Mouse (Mus musculus): ENCODE data around the gene Dnase1l3. TPM values are rescaled to one million over a fixed set of nuclear protein-coding genes. Genes with fewer than 3 reads are reported as not detected.

The Dnase1l3 gene
- polyA plus RNA-seq, 1 experiment from 2014 or later, result 0.18 TPM

DNA sequence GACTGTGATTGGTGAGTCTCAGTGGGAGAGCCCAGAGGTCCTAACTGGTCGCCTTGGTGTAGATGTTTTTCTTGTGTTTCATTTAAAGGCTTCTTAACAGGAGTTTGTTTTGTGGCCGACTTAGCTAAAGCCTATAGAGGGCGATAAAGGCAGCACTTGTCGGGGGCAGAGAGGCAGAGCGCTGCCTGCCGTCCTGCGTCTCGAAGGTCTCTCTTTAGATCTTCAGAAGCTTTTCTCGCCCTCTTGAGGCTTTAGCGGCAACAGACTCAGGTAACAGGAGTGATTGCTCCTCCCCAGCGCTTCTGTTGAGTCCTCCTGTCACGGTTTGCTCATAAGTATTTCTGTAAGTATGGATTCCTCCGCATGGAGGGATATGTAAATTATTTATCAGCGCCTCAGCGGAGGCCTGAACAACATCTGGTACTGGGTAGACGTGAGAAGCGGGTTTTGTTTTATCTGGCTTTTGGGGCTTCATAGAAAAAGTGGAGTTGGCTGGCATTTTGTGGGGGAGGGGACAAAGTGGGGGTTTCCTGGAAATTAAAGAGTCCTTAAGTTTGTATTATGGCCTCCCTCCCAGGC is 57.2 kb downstream of the Dnase1l3 start:
- no peak overlapping the region for H3K9ac ChIP-seq (ENCODE audit: low read length)
- H3K4me1 ChIP-seq (replicated peaks; ENCODE audit: control insufficient read depth, insufficient read depth, low read length), result no peaks in the 10 kb centered on the region
- H3K27ac ChIP-seq (ENCODE audit: low read length), result no peak overlapping the region
- H3K36me3 ChIP-seq (ENCODE audit: control insufficient read depth, insufficient read depth, low read length), result no peaks in the 10 kb centered on the region; the same call in 1 of the 2 replicates
- H3K4me3 ChIP-seq (ENCODE audit: low read length), result no peak overlapping the region
- 28% methylated on average over 17 of the region's 17 CpGs for WGBS
- H3K27me3 ChIP-seq (ENCODE audit: control insufficient read depth, insufficient read depth, low read depth, low read length), result no peaks in the 10 kb centered on the region
- no peak overlapping the region for H3K4me2 ChIP-seq (ENCODE audit: low read depth, low read length)
- peak; percentile 66; the same call in 1 of the 2 replicates for ATAC-seq (ENCODE audit: low read depth)
- H3K9me3 ChIP-seq (ENCODE audit: control insufficient read depth, low read length), result no peaks in the 10 kb centered on the region

DNA sequence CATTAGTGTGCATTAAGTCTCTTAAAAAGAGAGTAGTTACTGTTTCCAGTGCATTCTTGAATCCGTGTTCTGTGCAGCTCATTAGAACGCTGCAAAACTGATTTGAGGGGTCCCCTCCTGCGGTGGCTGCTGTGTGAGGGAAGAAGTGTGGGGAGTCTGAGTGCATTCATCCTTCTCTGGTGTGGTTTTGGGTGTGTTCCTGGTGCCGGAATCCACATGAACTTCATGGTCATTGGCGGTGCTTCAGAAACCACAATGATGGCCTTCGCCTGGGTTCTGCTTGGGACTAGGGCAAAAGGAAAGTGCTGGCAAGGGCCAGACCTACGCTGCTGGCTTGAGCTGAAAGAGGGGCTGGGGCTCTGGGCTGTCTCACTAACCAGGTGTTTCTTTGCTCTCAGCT is 60.2 kb downstream of the Dnase1l3 start:
- H3K9ac ChIP-seq (ENCODE audit: low read length), result no peak overlapping the region
- no peaks in the 10 kb centered on the region for H3K4me1 ChIP-seq (replicated peaks; ENCODE audit: control insufficient read depth, insufficient read depth, low read length)
- WGBS, result 92% methylated on average over 7 of the region's 7 CpGs
- ATAC-seq (ENCODE audit: low read depth), result no peak
- no peak overlapping the region for H3K27ac ChIP-seq (ENCODE audit: low read length)
- H3K27me3 ChIP-seq (ENCODE audit: control insufficient read depth, insufficient read depth, low read depth, low read length), result no peaks in the 10 kb centered on the region
- H3K4me2 ChIP-seq (ENCODE audit: low read depth, low read length), result no peak overlapping the region
- no peaks in the 10 kb centered on the region for H3K9me3 ChIP-seq (ENCODE audit: control insufficient read depth, low read length)
- H3K4me3 ChIP-seq (ENCODE audit: low read length), result no peak overlapping the region
- peaks cover 3% of the 10 kb centered on the region; the same call in 1 of the 2 replicates for H3K36me3 ChIP-seq (ENCODE audit: control insufficient read depth, insufficient read depth, low read length)

DNA sequence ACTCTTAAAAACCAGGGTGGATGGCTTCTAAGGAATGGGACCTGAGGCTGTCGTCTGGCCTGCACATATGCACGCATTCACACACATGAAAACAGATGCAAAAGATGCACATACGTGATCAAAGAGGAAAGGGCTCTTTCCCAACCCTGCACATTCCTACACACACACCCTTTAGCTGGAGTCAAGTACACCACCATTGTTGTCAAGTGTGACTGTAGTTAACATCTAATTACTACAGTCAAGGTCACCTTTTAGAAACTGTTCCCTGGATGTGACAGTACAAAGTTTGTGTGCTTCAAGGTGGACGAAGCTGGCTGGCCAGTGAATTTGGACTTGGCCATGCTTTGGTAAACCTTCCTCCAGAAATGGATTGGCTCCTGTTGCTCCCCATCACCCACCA is 62.2 kb downstream of the Dnase1l3 start:
- no peak overlapping the region for H3K4me3 ChIP-seq (ENCODE audit: low read length)

DNA sequence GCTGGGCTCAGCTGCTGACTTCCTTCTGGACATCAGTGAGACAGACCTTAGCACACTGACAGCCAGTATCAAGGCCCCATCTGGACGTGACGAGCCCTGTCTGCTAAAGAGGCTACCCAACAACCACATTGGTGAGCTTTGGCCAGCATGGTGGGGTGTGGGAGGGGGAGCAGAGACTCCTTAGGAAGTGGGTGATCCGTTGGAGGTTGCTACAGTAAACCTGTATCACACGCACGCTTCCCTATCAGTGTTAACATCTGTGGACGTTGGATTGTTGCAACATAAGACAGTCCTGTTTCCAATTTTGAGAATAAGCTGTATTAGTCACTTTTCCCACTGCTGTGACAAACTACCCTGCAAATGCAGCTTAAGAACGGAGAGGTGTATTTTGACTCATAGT is 65.3 kb downstream of the Dnase1l3 start:
- no peaks in the 10 kb centered on the region for H3K4me1 ChIP-seq (replicated peaks; ENCODE audit: control insufficient read depth, insufficient read depth, low read length)
- H3K9me3 ChIP-seq (ENCODE audit: control insufficient read depth, low read length), result no peaks in the 10 kb centered on the region
- H3K9ac ChIP-seq (ENCODE audit: low read length), result no peak overlapping the region
- no peak overlapping the region for H3K4me3 ChIP-seq (ENCODE audit: low read length)
- 82% methylated on average over 7 of the region's 7 CpGs for WGBS
- ATAC-seq (ENCODE audit: low read depth), result no peak
- no peak overlapping the region for H3K4me2 ChIP-seq (ENCODE audit: low read depth, low read length)
- no peaks in the 10 kb centered on the region for H3K27me3 ChIP-seq (ENCODE audit: control insufficient read depth, insufficient read depth, low read depth, low read length)
- H3K36me3 ChIP-seq (ENCODE audit: control insufficient read depth, insufficient read depth, low read length), result peaks cover 6% of the 10 kb centered on the region
- H3K27ac ChIP-seq (ENCODE audit: low read length), result no peak overlapping the region

More for the DNA sequence above, 62.2 kb downstream of the Dnase1l3 start:
- WGBS, result 94% methylated on average over 4 of the region's 4 CpGs
- peaks cover 3% of the 10 kb centered on the region; the same call in 1 of the 2 replicates for H3K36me3 ChIP-seq (ENCODE audit: control insufficient read depth, insufficient read depth, low read length)
- ATAC-seq (ENCODE audit: low read depth), result no peak
- no peak overlapping the region for H3K27ac ChIP-seq (ENCODE audit: low read length)
- H3K4me1 ChIP-seq (replicated peaks; ENCODE audit: control insufficient read depth, insufficient read depth, low read length), result no peaks in the 10 kb centered on the region
- no peak overlapping the region for H3K4me2 ChIP-seq (ENCODE audit: low read depth, low read length)
- H3K27me3 ChIP-seq (ENCODE audit: control insufficient read depth, insufficient read depth, low read depth, low read length), result no peaks in the 10 kb centered on the region
- H3K9me3 ChIP-seq (ENCODE audit: control insufficient read depth, low read length), result no peaks in the 10 kb centered on the region
- no peak overlapping the region for H3K9ac ChIP-seq (ENCODE audit: low read length)

DNA sequence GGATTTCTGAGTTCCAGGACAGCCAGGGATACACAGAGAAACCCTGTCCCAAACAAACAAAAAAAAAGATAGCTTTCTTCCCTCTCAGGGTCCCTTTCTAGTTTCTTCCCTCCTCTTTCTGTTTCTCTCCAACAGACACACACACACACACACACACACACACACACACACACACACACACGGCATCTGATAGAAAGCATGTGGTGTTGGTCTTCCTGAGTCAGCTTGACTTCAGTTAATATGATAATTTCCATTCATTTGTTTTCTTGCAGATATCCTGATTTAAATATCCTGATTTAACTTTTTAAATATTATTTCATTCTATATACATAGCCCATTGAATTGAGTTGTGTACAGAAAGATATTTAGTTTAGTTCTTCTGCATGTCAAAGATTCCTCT is 66.0 kb downstream of the Dnase1l3 start:
- H3K36me3 ChIP-seq (ENCODE audit: control insufficient read depth, insufficient read depth, low read length), result peaks cover 6% of the 10 kb centered on the region
- no peaks in the 10 kb centered on the region for H3K4me1 ChIP-seq (replicated peaks; ENCODE audit: control insufficient read depth, insufficient read depth, low read length)
- H3K4me2 ChIP-seq (ENCODE audit: low read depth, low read length), result no peak overlapping the region
- no peaks in the 10 kb centered on the region for H3K9me3 ChIP-seq (ENCODE audit: control insufficient read depth, low read length)
- no peaks in the 10 kb centered on the region for H3K27me3 ChIP-seq (ENCODE audit: control insufficient read depth, insufficient read depth, low read depth, low read length)
- no peak overlapping the region for H3K9ac ChIP-seq (ENCODE audit: low read length)
- H3K4me3 ChIP-seq (ENCODE audit: low read length), result no peak overlapping the region
- no peak for ATAC-seq (ENCODE audit: low read depth)
- no peak overlapping the region for H3K27ac ChIP-seq (ENCODE audit: low read length)
- 68% methylated on average over 1 of the region's 1 CpGs for WGBS

DNA sequence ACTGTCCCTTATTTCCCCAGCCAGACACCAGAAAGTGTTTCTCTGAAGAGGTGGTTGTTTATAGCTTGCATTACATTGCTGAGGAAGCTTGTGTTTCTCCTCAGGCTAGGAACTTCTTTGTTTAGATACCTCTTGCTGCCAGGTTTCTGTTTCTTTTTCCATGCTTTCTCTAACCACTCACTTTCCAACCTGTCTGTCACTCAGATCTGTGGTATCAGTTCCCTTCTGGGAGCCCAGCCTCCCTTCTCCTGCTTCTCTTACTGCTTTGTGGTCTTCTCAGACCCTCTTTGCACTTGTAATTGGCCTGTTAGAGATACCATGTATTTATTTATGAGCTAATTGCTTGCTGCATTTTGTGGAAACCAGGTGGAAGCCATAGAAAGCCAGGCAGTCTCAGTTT is 70.7 kb downstream of the Dnase1l3 start:
- no peak for ATAC-seq (ENCODE audit: low read depth)
- Histone ChIP-seq H3K4me2 (ENCODE audit: low read depth, low read length) (no peak overlapping the region), H3K36me3 (ENCODE audit: control insufficient read depth, insufficient read depth, low read length) (peaks cover 5% of the 10 kb centered on the region), H3K4me1 (replicated peaks; ENCODE audit: control insufficient read depth, insufficient read depth, low read length) (peaks cover 15% of the 10 kb centered on the region; the same call in 1 of the 2 replicates), H3K27me3 (ENCODE audit: control insufficient read depth, insufficient read depth, low read depth, low read length) (no peaks in the 10 kb centered on the region), H3K9me3 (ENCODE audit: control insufficient read depth, low read length) (no peaks in the 10 kb centered on the region), H3K9ac (ENCODE audit: low read length) (no peak overlapping the region), H3K4me3 (ENCODE audit: low read length) (no peak overlapping the region), H3K27ac (ENCODE audit: low read length) (no peak overlapping the region)

DNA sequence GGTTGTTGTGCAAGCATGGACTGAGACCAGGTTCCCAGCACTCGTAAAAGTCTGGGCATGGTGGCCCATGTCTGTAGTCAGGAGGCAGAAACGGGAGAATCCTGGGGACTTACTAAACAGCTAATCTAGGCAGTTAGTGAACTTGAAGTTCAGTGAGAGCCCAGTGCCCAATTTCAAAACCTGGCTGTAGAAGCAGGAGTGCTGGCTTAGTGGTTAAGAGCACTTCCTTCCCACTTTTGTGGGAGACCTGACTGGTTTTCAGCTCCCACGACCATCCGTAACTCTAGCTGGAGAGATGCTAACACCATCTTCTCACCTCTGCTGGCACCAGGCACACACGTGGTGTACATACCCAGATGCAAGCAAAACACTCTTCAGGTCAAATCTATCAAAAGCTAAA is 72.9 kb downstream of the Dnase1l3 start:
- no peak for ATAC-seq (ENCODE audit: low read depth)

DNA sequence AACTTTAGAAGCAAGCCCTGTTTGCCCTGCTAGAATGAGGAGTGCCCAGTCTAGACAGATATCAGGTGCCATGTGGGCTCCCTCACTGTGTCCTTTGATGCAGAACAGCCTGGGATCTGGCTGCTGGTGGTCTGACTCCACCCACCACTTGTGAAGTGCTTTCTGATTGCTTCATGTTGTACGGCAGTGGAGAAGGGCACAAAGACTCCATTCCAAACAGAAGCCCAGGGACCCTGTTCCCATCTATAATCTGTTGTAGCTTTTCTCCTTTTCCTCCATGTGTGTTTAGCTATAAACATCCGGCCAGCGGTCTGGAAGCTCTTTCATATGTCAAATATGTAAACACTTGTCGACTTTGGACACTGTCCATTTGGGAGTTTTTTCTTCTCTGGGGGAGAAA is 74.5 kb downstream of the Dnase1l3 start:
- no peak overlapping the region for H3K9ac ChIP-seq (ENCODE audit: low read length)
- no peaks in the 10 kb centered on the region for H3K27me3 ChIP-seq (ENCODE audit: control insufficient read depth, insufficient read depth, low read depth, low read length)
- no peak overlapping the region for H3K27ac ChIP-seq (ENCODE audit: low read length)
- H3K9me3 ChIP-seq (ENCODE audit: control insufficient read depth, low read length), result no peaks in the 10 kb centered on the region
- peak; percentile 88 for ATAC-seq (ENCODE audit: low read depth)
- no peak overlapping the region for H3K4me2 ChIP-seq (ENCODE audit: low read depth, low read length)
- peaks cover 7% of the 10 kb centered on the region for H3K36me3 ChIP-seq (ENCODE audit: control insufficient read depth, insufficient read depth, low read length)
- 21% methylated on average over 4 of the region's 4 CpGs for WGBS
- no peak overlapping the region for H3K4me3 ChIP-seq (ENCODE audit: low read length)
- H3K4me1 ChIP-seq (replicated peaks; ENCODE audit: control insufficient read depth, insufficient read depth, low read length), result peaks cover 15% of the 10 kb centered on the region; the same call in 1 of the 2 replicates

More for the DNA sequence above, 72.9 kb downstream of the Dnase1l3 start:
- H3K9ac ChIP-seq (ENCODE audit: low read length), result no peak overlapping the region
- peaks cover 15% of the 10 kb centered on the region; the same call in 1 of the 2 replicates for H3K4me1 ChIP-seq (replicated peaks; ENCODE audit: control insufficient read depth, insufficient read depth, low read length)
- peaks cover 7% of the 10 kb centered on the region for H3K36me3 ChIP-seq (ENCODE audit: control insufficient read depth, insufficient read depth, low read length)
- no peak overlapping the region for H3K4me2 ChIP-seq (ENCODE audit: low read depth, low read length)
- H3K27ac ChIP-seq (ENCODE audit: low read length), result no peak overlapping the region
- H3K4me3 ChIP-seq (ENCODE audit: low read length), result no peak overlapping the region
- WGBS, result 83% methylated on average over 5 of the region's 5 CpGs
- no peaks in the 10 kb centered on the region for H3K27me3 ChIP-seq (ENCODE audit: control insufficient read depth, insufficient read depth, low read depth, low read length)
- H3K9me3 ChIP-seq (ENCODE audit: control insufficient read depth, low read length), result no peaks in the 10 kb centered on the region

DNA sequence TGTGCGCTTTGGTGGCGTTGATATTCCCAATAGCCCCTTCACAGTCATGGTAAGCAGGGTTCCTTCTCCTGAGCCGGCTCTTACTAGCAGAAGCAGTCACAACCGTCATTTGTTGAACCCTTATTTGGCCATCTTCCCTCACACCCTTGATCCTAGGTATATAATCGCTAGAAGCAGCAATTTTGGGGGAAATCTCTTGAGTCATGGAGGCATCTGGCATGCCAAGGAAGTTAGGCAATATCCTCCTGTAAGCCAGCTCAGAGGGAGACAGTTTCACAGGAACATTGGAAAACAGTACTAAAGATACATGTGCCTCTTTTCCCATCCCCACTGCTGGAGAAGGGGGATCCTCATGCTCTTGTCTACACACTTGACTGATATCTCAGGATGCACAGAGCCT is 75.1 kb downstream of the Dnase1l3 start:
- no peak overlapping the region for H3K9ac ChIP-seq (ENCODE audit: low read length)
- peaks cover 6% of the 10 kb centered on the region for H3K36me3 ChIP-seq (ENCODE audit: control insufficient read depth, insufficient read depth, low read length)
- peaks cover 15% of the 10 kb centered on the region; the same call in 1 of the 2 replicates for H3K4me1 ChIP-seq (replicated peaks; ENCODE audit: control insufficient read depth, insufficient read depth, low read length)
- ATAC-seq (ENCODE audit: low read depth), result no peak
- H3K4me2 ChIP-seq (ENCODE audit: low read depth, low read length), result no peak overlapping the region
- H3K9me3 ChIP-seq (ENCODE audit: control insufficient read depth, low read length), result no peaks in the 10 kb centered on the region
- H3K27ac ChIP-seq (ENCODE audit: low read length), result 0 out of 2 replicates have a peak overlapping the region, but pooled peaks have one; percentile 16
- H3K4me3 ChIP-seq (ENCODE audit: low read length), result no peak overlapping the region
- 77% methylated on average over 5 of the region's 5 CpGs for WGBS
- H3K27me3 ChIP-seq (ENCODE audit: control insufficient read depth, insufficient read depth, low read depth, low read length), result no peaks in the 10 kb centered on the region

Data from lung, embryonic 16.5 days (tissue).